Mouse (Mus musculus): ENCODE results near the gene Fnip1. TPM values are rescaled to one million over a fixed set of nuclear protein-coding genes. Genes with fewer than 3 reads are reported as not detected.

Gene Fnip1
- polyA plus RNA-seq (2015; fragmentation: Nextera tagmentation; extraction: Ambion mirVana): 7.0 and 8.8 TPM in 2 replicates

GRCm38 (mm10) chr11:54437823-54438337 is at the start of gene Fnip1:
Fnip1 (plus strand) TSS chr11:54438199.

DNA sequence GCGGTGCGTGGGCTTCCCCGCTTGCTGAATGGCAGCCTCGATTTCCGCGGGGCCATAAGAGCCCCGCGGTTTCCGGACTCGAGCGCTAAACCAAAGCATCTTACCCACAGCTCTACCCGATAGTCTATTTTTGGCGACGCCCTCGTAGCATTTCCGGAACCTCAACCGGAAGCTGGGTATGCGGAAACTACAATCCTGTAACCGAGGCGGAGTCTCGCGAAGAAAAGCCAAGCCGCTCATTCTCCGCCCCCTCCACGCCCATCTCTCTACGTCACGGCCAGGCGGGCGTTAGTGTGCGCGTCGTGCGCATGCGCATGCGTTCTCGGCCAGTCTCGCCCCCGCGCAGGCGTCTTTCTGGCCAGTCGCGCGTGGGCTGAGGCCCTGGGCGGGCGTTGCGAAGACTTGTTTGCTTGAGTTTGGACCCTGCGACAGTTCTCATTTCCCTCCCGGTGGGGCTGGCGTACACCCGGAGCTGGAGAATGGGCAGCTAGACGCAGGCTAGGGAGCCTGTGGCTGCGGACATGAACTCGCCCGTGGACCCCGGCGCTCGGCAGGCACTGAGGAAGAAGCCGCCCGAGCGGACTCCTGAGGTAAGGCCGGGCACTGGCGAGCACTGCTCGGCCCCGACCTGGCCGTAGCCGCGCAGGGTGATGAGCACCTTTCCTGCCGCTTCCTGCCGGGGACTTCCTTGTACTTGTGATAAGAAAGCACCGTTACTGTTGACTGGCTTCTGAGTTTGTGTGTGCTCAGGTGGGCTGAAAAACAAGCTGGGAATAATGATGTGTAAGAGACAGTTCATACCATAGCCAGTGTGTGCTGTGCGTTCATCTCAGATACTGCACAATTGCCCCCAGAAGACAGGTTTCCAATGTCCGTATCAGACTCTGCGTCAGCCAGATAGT is 84.8 kb downstream of the Fnip1 start, which contains the start of gene Rapgef6:
TSS of gene Rapgef6 (plus strand) at position 319 of the 902 bp plus-strand sequence.

Other genes with a start within 250 kb of the Fnip1 start
- 0.17 TPM in 1 of 2 replicates, not detected in the other for gene Csf2, start 188.5 kb upstream of the Fnip1 start, polyA plus RNA-seq (2015; fragmentation: Nextera tagmentation; extraction: Ambion mirVana)
- not detected in 2 replicates for gene Il3, start 170.9 kb upstream of the Fnip1 start, polyA plus RNA-seq (2015; fragmentation: Nextera tagmentation; extraction: Ambion mirVana)
- 3.5 and 3.6 TPM in 2 replicates for gene Acsl6, start 134.4 kb upstream of the Fnip1 start, polyA plus RNA-seq (2015; fragmentation: Nextera tagmentation; extraction: Ambion mirVana)
- 0.18 TPM in 1 of 2 replicates, not detected in the other for gene Meikin, start 67.5 kb upstream of the Fnip1 start, polyA plus RNA-seq (2015; fragmentation: Nextera tagmentation; extraction: Ambion mirVana)
- gene Rapgef6, start 84.6 kb downstream of the Fnip1 start, polyA plus RNA-seq (2015; fragmentation: Nextera tagmentation; extraction: Ambion mirVana): 23.3 and 25.6 TPM in 2 replicates

Data from adrenal gland, postnatal 0 days (tissue).